Mouse (Mus musculus): Measurements from ENCODE around the gene 1700020L24Rik. TPM values are rescaled to one million over a fixed set of nuclear protein-coding genes. Genes with fewer than 3 reads are reported as not detected.

1700020L24Rik gene
- total RNA-seq, 2 experiments from 2014 or later, result not detected

GRCm38 (mm10) chr11:83440081-83441064 is 2.9 kb downstream of the 1700020L24Rik start:
- DNase-seq (ENCODE audit: low spot score in 2 of 2), result peak; percentile 86 to 90

GRCm38 (mm10) chr11:83441235-83441634 is 3.8 kb downstream of the 1700020L24Rik start:
- DNase-seq (ENCODE audit: low spot score in 2 of 2), result no peak

GRCm38 (mm10) chr11:83442596-83443267 is 5.3 kb downstream of the 1700020L24Rik start:
- DNase-seq (ENCODE audit: low spot score in 2 of 2), result peak; percentile 83 to 86

- no peak for DNase-seq (ENCODE audit: low spot score in 2 of 2)
Observed at GRCm38 (mm10) chr11:83443824-83444223, 6.3 kb downstream of the 1700020L24Rik start.

GRCm38 (mm10) chr11:83445001-83445400 is 7.5 kb downstream of the 1700020L24Rik start:
- no peak for DNase-seq (ENCODE audit: low spot score in 2 of 2)

GRCm38 (mm10) chr11:83447612-83448011 is 10.1 kb downstream of the 1700020L24Rik start:
- DNase-seq (ENCODE audit: low spot score in 2 of 2), result no peak

GRCm38 (mm10) chr11:83448021-83448926 is 10.8 kb downstream of the 1700020L24Rik start:
- no peak for DNase-seq (ENCODE audit: low spot score in 2 of 2)

- DNase-seq (ENCODE audit: low spot score in 2 of 2), result peak in 1 of 2 experiments; percentile 41
Observed at GRCm38 (mm10) chr11:83448927-83449236, 11.4 kb downstream of the 1700020L24Rik start.

GRCm38 (mm10) chr11:83449298-83449697 is 11.8 kb downstream of the 1700020L24Rik start:
- no peak for DNase-seq (ENCODE audit: low spot score in 2 of 2)

GRCm38 (mm10) chr11:83450550-83450949 is 13.1 kb downstream of the 1700020L24Rik start:
- no peak for DNase-seq (ENCODE audit: low spot score in 2 of 2)

GRCm38 (mm10) chr11:83451281-83451680 is 13.8 kb downstream of the 1700020L24Rik start:
- no peak for DNase-seq (ENCODE audit: low spot score in 2 of 2)

- DNase-seq (ENCODE audit: low spot score in 2 of 2), result no peak
Observed at GRCm38 (mm10) chr11:83454548-83454947, 17.1 kb downstream of the 1700020L24Rik start.

GRCm38 (mm10) chr11:83455608-83456007 is 18.1 kb downstream of the 1700020L24Rik start:
- no peak for DNase-seq (ENCODE audit: low spot score in 2 of 2)

- no peak for DNase-seq (ENCODE audit: low spot score in 2 of 2)
Observed at GRCm38 (mm10) chr11:83457257-83457656, 19.8 kb downstream of the 1700020L24Rik start.

- no peak for DNase-seq (ENCODE audit: low spot score in 2 of 2)
Observed at GRCm38 (mm10) chr11:83457912-83458601, 20.6 kb downstream of the 1700020L24Rik start.

- DNase-seq (ENCODE audit: low spot score in 2 of 2), result no peak
Observed at GRCm38 (mm10) chr11:83461462-83462027, 24.1 kb downstream of the 1700020L24Rik start.

GRCm38 (mm10) chr11:83462711-83463244 is 25.3 kb downstream of the 1700020L24Rik start, which contains the start of gene Mmp28:
Gene Mmp28, minus strand, starts transcription at chr11:83463071.
- peak in 1 of 2 experiments; percentile 51 for DNase-seq (ENCODE audit: low spot score in 2 of 2)

GRCm38 (mm10) chr11:83465976-83466375 is 28.5 kb downstream of the 1700020L24Rik start:
- DNase-seq (ENCODE audit: low spot score in 2 of 2), result peak in 1 of 2 experiments; percentile 46

GRCm38 (mm10) chr11:83467120-83467652 is 29.7 kb downstream of the 1700020L24Rik start:
- DNase-seq (ENCODE audit: low spot score in 2 of 2), result peak; percentile 53 to 58
